Mouse (Mus musculus): ENCODE data around the gene Btbd7. TPM values are rescaled to one million over a fixed set of nuclear protein-coding genes. Genes with fewer than 3 reads are reported as not detected.

Btbd7 gene
- polyA plus RNA-seq, 1 experiment: 8.0 TPM

- Histone ChIP-seq H3K4me1 (ENCODE audit: control insufficient read depth, insufficient read depth, low read length) (no peaks in the 10 kb centered on the region), H3K4me3 (replicated peaks; ENCODE audit: control insufficient read depth, low read depth, low read length) (no peak overlapping the region), H3K27ac (ENCODE audit: control insufficient read depth, insufficient read depth, low read depth, low read length, poor library complexity) (no peak overlapping the region; the same call in 1 of the 2 replicates)
- no peak for TF ChIP-seq CTCF (IDR thresholded peaks at IDR 0.05; ENCODE audit: control insufficient read depth, insufficient read depth, low read length)
- no peak for TF ChIP-seq POLR2A (IDR thresholded peaks at IDR 0.05; ENCODE audit: borderline replicate concordance, control insufficient read depth, low read depth, low read length)
- 91% methylated on average over 14 of the region's 14 CpGs for WGBS
These were observed 102.2 kb downstream of the Btbd7 start for GRCm38 (mm10) chr12:102776035-102776434.

GRCm38 (mm10) chr12:102772676-102773075 lies 105.6 kb downstream of the Btbd7 start:
- Histone ChIP-seq H3K4me1 (ENCODE audit: control insufficient read depth, insufficient read depth, low read length) (no peaks in the 10 kb centered on the region; the same call in 1 of the 2 replicates), H3K4me3 (replicated peaks; ENCODE audit: control insufficient read depth, low read depth, low read length) (no peak overlapping the region)
- 93% methylated on average over 5 of the region's 5 CpGs for WGBS

GRCm38 (mm10) chr12:102771601-102772000 lies 106.7 kb downstream of the Btbd7 start:
- no peaks in the 10 kb centered on the region; the same call in 1 of the 2 replicates for H3K4me1 ChIP-seq (ENCODE audit: control insufficient read depth, insufficient read depth, low read length)
- 92% methylated on average over 8 of the region's 8 CpGs for WGBS
- no peak overlapping the region for H3K27ac ChIP-seq (ENCODE audit: control insufficient read depth, insufficient read depth, low read depth, low read length, poor library complexity)
- no peak overlapping the region for H3K4me3 ChIP-seq (replicated peaks; ENCODE audit: control insufficient read depth, low read depth, low read length)
- no peak for TF ChIP-seq POLR2A (IDR thresholded peaks at IDR 0.05; ENCODE audit: borderline replicate concordance, control insufficient read depth, low read depth, low read length)
- no peak for TF ChIP-seq CTCF (IDR thresholded peaks at IDR 0.05; ENCODE audit: control insufficient read depth, insufficient read depth, low read length)

More at GRCm38 (mm10) chr12:102772676-102773075, 105.6 kb downstream of the Btbd7 start:
- no peak overlapping the region for H3K27ac ChIP-seq (ENCODE audit: control insufficient read depth, insufficient read depth, low read depth, low read length, poor library complexity)
- TF ChIP-seq POLR2A (IDR thresholded peaks at IDR 0.05; ENCODE audit: borderline replicate concordance, control insufficient read depth, low read depth, low read length): no peak
- TF ChIP-seq CTCF (IDR thresholded peaks at IDR 0.05; ENCODE audit: control insufficient read depth, insufficient read depth, low read length): no peak

GRCm38 (mm10) chr12:102769000-102769399 lies 109.3 kb downstream of the Btbd7 start:
- TF ChIP-seq POLR2A (IDR thresholded peaks at IDR 0.05; ENCODE audit: borderline replicate concordance, control insufficient read depth, low read depth, low read length): no peak
- no peak for TF ChIP-seq CTCF (IDR thresholded peaks at IDR 0.05; ENCODE audit: control insufficient read depth, insufficient read depth, low read length)
- 90% methylated on average over 4 of the region's 4 CpGs for WGBS
- H3K27ac ChIP-seq (ENCODE audit: control insufficient read depth, insufficient read depth, low read depth, low read length, poor library complexity): no peak overlapping the region
- no peak overlapping the region for H3K4me3 ChIP-seq (replicated peaks; ENCODE audit: control insufficient read depth, low read depth, low read length)
- no peaks in the 10 kb centered on the region; the same call in 1 of the 2 replicates for H3K4me1 ChIP-seq (ENCODE audit: control insufficient read depth, insufficient read depth, low read length)

- no peak for TF ChIP-seq CTCF (IDR thresholded peaks at IDR 0.05; ENCODE audit: control insufficient read depth, insufficient read depth, low read length)
- no peak for TF ChIP-seq POLR2A (IDR thresholded peaks at IDR 0.05; ENCODE audit: borderline replicate concordance, control insufficient read depth, low read depth, low read length)
- H3K4me1 ChIP-seq (ENCODE audit: control insufficient read depth, insufficient read depth, low read length): no peaks in the 10 kb centered on the region; the same call in 1 of the 2 replicates
- H3K27ac ChIP-seq (ENCODE audit: control insufficient read depth, insufficient read depth, low read depth, low read length, poor library complexity): no peak overlapping the region
- no peak overlapping the region for H3K4me3 ChIP-seq (replicated peaks; ENCODE audit: control insufficient read depth, low read depth, low read length)
These were observed 114.6 kb downstream of the Btbd7 start for GRCm38 (mm10) chr12:102763696-102764095.

GRCm38 (mm10) chr12:102761668-102762067 lies 116.6 kb downstream of the Btbd7 start:
- no peak for TF ChIP-seq POLR2A (IDR thresholded peaks at IDR 0.05; ENCODE audit: borderline replicate concordance, control insufficient read depth, low read depth, low read length)
- TF ChIP-seq CTCF (IDR thresholded peaks at IDR 0.05; ENCODE audit: control insufficient read depth, insufficient read depth, low read length): no peak
- Histone ChIP-seq H3K4me1 (ENCODE audit: control insufficient read depth, insufficient read depth, low read length) (no peaks in the 10 kb centered on the region; the same call in 1 of the 2 replicates), H3K27ac (ENCODE audit: control insufficient read depth, insufficient read depth, low read depth, low read length, poor library complexity) (no peak overlapping the region), H3K4me3 (replicated peaks; ENCODE audit: control insufficient read depth, low read depth, low read length) (no peak overlapping the region)
- WGBS: 81% methylated on average over 3 of the region's 3 CpGs

- no peak overlapping the region for H3K27ac ChIP-seq (ENCODE audit: control insufficient read depth, insufficient read depth, low read depth, low read length, poor library complexity)
- 17% methylated on average over 5 of the region's 5 CpGs for WGBS
- H3K4me3 ChIP-seq (replicated peaks; ENCODE audit: control insufficient read depth, low read depth, low read length): peak overlapping the region; percentile 72
- TF ChIP-seq POLR2A (IDR thresholded peaks at IDR 0.05; ENCODE audit: borderline replicate concordance, control insufficient read depth, low read depth, low read length) (no peak), CTCF (IDR thresholded peaks at IDR 0.05; ENCODE audit: control insufficient read depth, insufficient read depth, low read length) (no peak)
- H3K4me1 ChIP-seq (ENCODE audit: control insufficient read depth, insufficient read depth, low read length): no peaks in the 10 kb centered on the region; the same call in 1 of the 2 replicates
These were observed 119.3 kb downstream of the Btbd7 start for GRCm38 (mm10) chr12:102758936-102759335.

GRCm38 (mm10) chr12:102758403-102758756 lies 119.9 kb downstream of the Btbd7 start, which contains the start of gene Gm20604:
Gene Gm20604 (minus strand): TSS chr12:102758672.
- peak within 1 kb of the TSS; percentile 82 for H3K27ac ChIP-seq (ENCODE audit: control insufficient read depth, insufficient read depth, low read depth, low read length, poor library complexity)
- TF ChIP-seq POLR2A (IDR thresholded peaks at IDR 0.05; ENCODE audit: borderline replicate concordance, control insufficient read depth, low read depth, low read length) (no peak), CTCF (IDR thresholded peaks at IDR 0.05; ENCODE audit: control insufficient read depth, insufficient read depth, low read length) (no peak)
- 1% methylated on average over 10 of the region's 10 CpGs for WGBS
- H3K4me3 ChIP-seq (replicated peaks; ENCODE audit: control insufficient read depth, low read depth, low read length): peak within 1 kb of the TSS; percentile 91
- H3K4me1 ChIP-seq (ENCODE audit: control insufficient read depth, insufficient read depth, low read length): no peaks in the 10 kb centered on the region; the same call in 1 of the 2 replicates
